Mouse (Mus musculus) heart, embryonic 15.5 days (tissue): ENCODE data around the gene Rpl27a. TPM values are rescaled to one million over a fixed set of nuclear protein-coding genes. Genes with fewer than 3 reads are reported as not detected.

Source experiments
- ATAC-seq: fragments of 200-750 bp; cut with Nextera tagmentation; replicated peaks from 2 replicates; pipeline ENCODE4 v1.8.0; 2017; ENCODE audit warnings: low read depth, moderate TSS enrichment; ENCODE audit not compliant: insufficient number of reproducible peaks, insufficient read depth, low FRiP score
- H3K27ac ChIP-seq: fragments of 300-500 bp; sonication (generic); 2 replicates; pipeline ENCODE4 v1.5.1; 2015; ENCODE audit warnings: mild to moderate bottlenecking, inconsistent platforms
- H3K27me3 ChIP-seq: fragments of 300-500 bp; sonication (generic); 2 replicates; pipeline ENCODE4 v1.6.1; 2015; ENCODE audit warnings: inconsistent platforms
- H3K36me3 ChIP-seq: fragments of 300-500 bp; sonication (generic); 2 replicates; pipeline ENCODE4 v1.6.1; 2015; ENCODE audit warnings: mild to moderate bottlenecking, inconsistent platforms
- H3K4me1 ChIP-seq: fragments of 300-500 bp; sonication (generic); replicated peaks from 2 replicates; pipeline ENCODE4 v1.6.1; 2015; ENCODE audit warnings: inconsistent platforms
- H3K4me2 ChIP-seq: fragments of 300-500 bp; sonication (generic); 2 replicates; pipeline ENCODE4 v1.6.1; 2015; ENCODE audit warnings: inconsistent platforms, mild to moderate bottlenecking, moderate library complexity
- H3K4me3 ChIP-seq: fragments of 300-500 bp; sonication (generic); 2 replicates; pipeline ENCODE4 v1.5.1; 2015; ENCODE audit warnings: mild to moderate bottlenecking, inconsistent platforms
- H3K9ac ChIP-seq: fragments of 300-500 bp; sonication (generic); 2 replicates; pipeline ENCODE4 v1.6.1; 2015; ENCODE audit warnings: mild to moderate bottlenecking, inconsistent platforms
- H3K9me3 ChIP-seq: fragments of 300-500 bp; sonication (generic); replicated peaks from 2 replicates; pipeline ENCODE4 v1.6.1; 2016; ENCODE audit warnings: inconsistent platforms
- WGBS: fragments of 180-500 bp; shearing (Covaris S2); methylation state at CpG from one replicate; pipeline ENCODE4 v1.1.7; 2015; ENCODE audit warnings: mixed read lengths; 5-methylcytosine and 5-hydroxymethylcytosine counted together
- polyA plus RNA-seq: library from polyadenylated mRNA; unstranded; fragments of >200 nt; fragmentation: Nextera tagmentation; extraction: Ambion mirVana; gene quantifications from 2 replicates; pipeline ENCODE4 v1.2.1, GENCODE M21; 2015

Gene Rpl27a
- polyA plus RNA-seq, 1 experiment from 2014 or later = 72.1 TPM

GRCm38 (mm10) chr7:109525740-109526663 is 7.1 kb downstream of the Rpl27a start:
- Histone ChIP-seq H3K27me3 (no peaks in the 10 kb centered on the region), H3K4me3 (no peak overlapping the region), H3K27ac (peak overlapping the region; percentile 31), H3K4me1 (peaks cover 5% of the 10 kb centered on the region), H3K9ac (no peak overlapping the region), H3K9me3 (no peaks in the 10 kb centered on the region), H3K4me2 (no peak overlapping the region), H3K36me3 (peaks cover 46% of the 10 kb centered on the region)
- 62% methylated on average over 16 of the region's 16 CpGs for WGBS
- no peak for ATAC-seq

GRCm38 (mm10) chr7:109527536-109527935 is 8.6 kb downstream of the Rpl27a start:
- Histone ChIP-seq H3K27me3 (no peaks in the 10 kb centered on the region), H3K9ac (no peak overlapping the region), H3K27ac (no peak overlapping the region), H3K36me3 (peaks cover 48% of the 10 kb centered on the region), H3K4me2 (no peak overlapping the region), H3K4me1 (peaks cover 5% of the 10 kb centered on the region; the same call in 1 of the 2 replicates), H3K9me3 (no peaks in the 10 kb centered on the region), H3K4me3 (no peak overlapping the region)
- 68% methylated on average over 3 of the region's 3 CpGs for WGBS
- ATAC-seq = no peak

GRCm38 (mm10) chr7:109528356-109528755 is 9.4 kb downstream of the Rpl27a start:
- Histone ChIP-seq H3K27ac (no peak overlapping the region), H3K4me1 (peaks cover 5% of the 10 kb centered on the region; the same call in 1 of the 2 replicates), H3K9ac (no peak overlapping the region), H3K4me2 (no peak overlapping the region), H3K9me3 (no peaks in the 10 kb centered on the region), H3K36me3 (peaks cover 40% of the 10 kb centered on the region), H3K27me3 (no peaks in the 10 kb centered on the region), H3K4me3 (no peak overlapping the region)
- peak; percentile 67 for ATAC-seq
- WGBS = 23% methylated on average over 3 of the region's 3 CpGs

- H3K36me3 ChIP-seq = peaks cover 36% of the 10 kb centered on the region
- H3K9ac ChIP-seq = no peak overlapping the region
- 81% methylated on average over 2 of the region's 2 CpGs for WGBS
- H3K27ac ChIP-seq = no peak overlapping the region
- no peak overlapping the region for H3K4me3 ChIP-seq
- H3K27me3 ChIP-seq = no peaks in the 10 kb centered on the region
- peaks cover 5% of the 10 kb centered on the region; the same call in 1 of the 2 replicates for H3K4me1 ChIP-seq
- no peak for ATAC-seq
- H3K4me2 ChIP-seq = no peak overlapping the region
- H3K9me3 ChIP-seq = no peaks in the 10 kb centered on the region
Measured at GRCm38 (mm10) chr7:109529741-109530140, 10.8 kb downstream of the Rpl27a start.

GRCm38 (mm10) chr7:109531501-109531900 is 12.6 kb downstream of the Rpl27a start:
- WGBS = 64% methylated on average over 5 of the region's 5 CpGs
- H3K4me2 ChIP-seq = no peak overlapping the region
- peaks cover 33% of the 10 kb centered on the region for H3K36me3 ChIP-seq
- no peaks in the 10 kb centered on the region for H3K9me3 ChIP-seq
- no peak overlapping the region for H3K4me3 ChIP-seq
- peaks cover 12% of the 10 kb centered on the region for H3K4me1 ChIP-seq
- no peak overlapping the region for H3K27ac ChIP-seq
- no peaks in the 10 kb centered on the region for H3K27me3 ChIP-seq
- no peak overlapping the region for H3K9ac ChIP-seq
- no peak for ATAC-seq

DNA sequence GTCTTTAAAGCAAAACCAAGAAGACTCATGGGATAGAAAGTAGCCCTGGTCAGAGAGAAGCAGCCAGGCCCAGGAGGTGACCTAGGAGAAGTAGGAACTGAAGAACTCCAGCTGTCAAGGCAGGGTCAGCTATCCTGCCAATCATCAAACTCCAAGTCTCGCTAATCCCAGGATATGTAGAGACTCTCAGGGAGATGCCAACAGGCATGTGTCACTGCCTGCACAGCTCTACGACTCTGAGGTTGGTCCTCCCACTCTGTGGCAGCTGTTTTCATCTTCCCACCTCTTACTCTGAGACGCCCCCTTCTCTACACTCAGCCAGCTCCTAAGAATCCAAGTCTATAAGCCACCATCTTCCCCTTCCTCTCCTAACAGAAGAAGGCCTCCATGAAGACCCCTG is 13.7 kb downstream of the Rpl27a start:
- Histone ChIP-seq H3K36me3 (peaks cover 33% of the 10 kb centered on the region), H3K9me3 (no peaks in the 10 kb centered on the region), H3K27ac (no peak overlapping the region), H3K4me3 (no peak overlapping the region), H3K9ac (no peak overlapping the region), H3K27me3 (no peaks in the 10 kb centered on the region), H3K4me2 (no peak overlapping the region), H3K4me1 (peaks cover 19% of the 10 kb centered on the region)
- 52% methylated on average over 3 of the region's 3 CpGs for whole genome bisulfite sequencing
- ATAC-seq = no peak

DNA sequence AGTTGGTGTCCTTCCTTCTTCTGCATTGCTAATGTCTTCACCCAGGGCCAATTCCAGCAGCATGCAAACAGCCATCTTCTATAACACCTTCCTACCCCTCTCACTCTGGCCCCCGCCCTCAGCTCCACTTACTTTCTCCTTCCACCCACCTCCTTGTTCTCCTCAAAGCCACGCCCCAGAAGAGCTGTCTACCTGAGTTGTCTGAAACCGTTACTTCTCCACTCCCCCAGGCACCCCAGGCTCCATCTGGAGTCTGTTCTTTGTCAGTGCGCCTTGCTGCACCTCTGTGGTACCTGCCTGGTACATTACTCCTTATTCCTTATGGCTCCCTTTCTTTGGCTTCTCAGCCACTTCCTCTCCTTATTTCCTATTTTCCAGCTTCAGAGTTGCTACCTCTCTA is 14.2 kb downstream of the Rpl27a start:
- Histone ChIP-seq H3K9ac (no peak overlapping the region), H3K36me3 (peaks cover 34% of the 10 kb centered on the region), H3K9me3 (no peaks in the 10 kb centered on the region), H3K4me3 (no peak overlapping the region), H3K27me3 (no peaks in the 10 kb centered on the region), H3K4me2 (no peak overlapping the region), H3K4me1 (peaks cover 19% of the 10 kb centered on the region), H3K27ac (no peak overlapping the region)
- WGBS = 81% methylated on average over 4 of the region's 4 CpGs
- ATAC-seq = no peak

DNA sequence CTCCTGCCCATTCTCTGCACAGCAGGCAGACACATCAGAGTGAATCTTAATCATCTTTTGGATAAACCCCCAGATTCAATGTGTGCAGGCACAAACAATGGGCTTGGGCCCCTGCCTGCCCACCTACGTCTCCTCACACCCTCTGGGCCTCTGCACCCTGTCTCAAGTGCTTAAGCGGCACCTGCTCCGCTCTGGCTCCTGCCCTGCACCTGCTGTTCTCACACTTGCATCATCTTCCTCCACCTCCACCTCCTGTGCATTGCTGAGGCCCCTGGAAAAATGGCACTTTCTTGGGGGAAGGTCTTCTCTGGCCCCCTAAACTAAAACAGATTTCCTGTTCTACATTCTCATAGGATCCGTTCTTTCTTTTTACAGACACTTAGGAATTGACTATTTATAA is 14.9 kb downstream of the Rpl27a start:
- Histone ChIP-seq H3K4me1 (peaks cover 17% of the 10 kb centered on the region), H3K27me3 (no peaks in the 10 kb centered on the region), H3K36me3 (peaks cover 38% of the 10 kb centered on the region), H3K27ac (no peak overlapping the region), H3K9ac (no peak overlapping the region), H3K4me3 (no peak overlapping the region), H3K4me2 (no peak overlapping the region), H3K9me3 (no peaks in the 10 kb centered on the region)
- no peak for ATAC-seq
- 79% methylated on average over 4 of the region's 4 CpGs for WGBS

GRCm38 (mm10) chr7:109534921-109535320 is 16.0 kb downstream of the Rpl27a start:
- no peak overlapping the region for H3K4me2 ChIP-seq
- no peaks in the 10 kb centered on the region for H3K27me3 ChIP-seq
- H3K27ac ChIP-seq = no peak overlapping the region
- H3K36me3 ChIP-seq = peaks cover 46% of the 10 kb centered on the region
- peaks cover 17% of the 10 kb centered on the region for H3K4me1 ChIP-seq
- H3K9me3 ChIP-seq = no peaks in the 10 kb centered on the region
- no peak overlapping the region for H3K4me3 ChIP-seq
- H3K9ac ChIP-seq = no peak overlapping the region
- no peak for ATAC-seq
- 82% methylated on average over 3 of the region's 3 CpGs for WGBS

GRCm38 (mm10) chr7:109536451-109536946 is 17.6 kb downstream of the Rpl27a start:
- no peaks in the 10 kb centered on the region for H3K27me3 ChIP-seq
- no peak overlapping the region for H3K4me3 ChIP-seq
- H3K36me3 ChIP-seq = peaks cover 48% of the 10 kb centered on the region
- no peaks in the 10 kb centered on the region for H3K9me3 ChIP-seq
- no peak overlapping the region for H3K4me2 ChIP-seq
- ATAC-seq = peak; percentile 71
- peaks cover 17% of the 10 kb centered on the region for H3K4me1 ChIP-seq
- H3K27ac ChIP-seq = peak overlapping the region; percentile 74
- H3K9ac ChIP-seq = no peak overlapping the region
- WGBS = 36% methylated on average over 4 of the region's 4 CpGs

GRCm38 (mm10) chr7:109540902-109541301 is 22.0 kb downstream of the Rpl27a start:
- Histone ChIP-seq H3K27me3 (no peaks in the 10 kb centered on the region), H3K27ac (no peak overlapping the region), H3K9me3 (no peaks in the 10 kb centered on the region), H3K36me3 (peaks cover 33% of the 10 kb centered on the region), H3K4me3 (no peak overlapping the region), H3K4me2 (no peak overlapping the region), H3K4me1 (peaks cover 31% of the 10 kb centered on the region), H3K9ac (no peak overlapping the region)
- ATAC-seq = no peak
